8 mouse cellular contexts compared by ENCODE assay signal in the genomic region with DNA sequence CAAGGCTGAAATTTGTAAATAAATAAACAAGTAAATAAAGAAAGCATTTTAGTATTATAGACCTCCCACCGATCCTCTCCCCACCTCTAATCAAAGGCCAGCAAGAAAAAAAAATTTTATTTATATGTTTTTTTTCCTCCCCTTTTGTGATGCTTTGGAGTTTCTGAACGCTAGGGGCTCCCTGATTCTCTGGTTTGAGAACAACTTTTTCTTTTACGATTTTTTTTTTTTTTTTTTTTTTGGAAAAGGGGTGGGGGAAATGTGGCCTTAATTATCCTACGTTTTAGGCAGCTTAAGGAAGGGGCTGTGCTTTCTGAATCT. TPM values are rescaled to one million over a fixed set of nuclear protein-coding genes. Genes with fewer than 3 reads are reported as not detected.
DNase-seq lines count a peak whose midpoint lies in the region; ATAC-seq and TF ChIP-seq lines count a peak whose summit lies in the region.

No protein-coding gene starts in this region.

- no peaks in the 10 kb centered on the region; the same call in 1 of the 2 replicates for H3K27me3 ChIP-seq in lung, embryonic 16.5 days (ENCODE audit: control insufficient read depth, insufficient read depth, low read depth, low read length)
- H3K27me3 ChIP-seq in forebrain, embryonic 12.5 days: no peaks in the 10 kb centered on the region
- H3K27me3 ChIP-seq in limb, embryonic 13.5 days: peaks cover 3% of the 10 kb centered on the region; the same call in 1 of the 2 replicates
- H3K27me3 ChIP-seq in small intestine, adult 2 months (ENCODE audit: control insufficient read depth, insufficient read depth, low read length): no peaks in the 10 kb centered on the region

- no peak for TF ChIP-seq POLR2A in small intestine, adult 2 months (IDR thresholded peaks at IDR 0.05; ENCODE audit: low read depth, low read length)

- peak overlapping the region; percentile 90 for H3K27ac ChIP-seq in lung, embryonic 16.5 days (ENCODE audit: low read length)
- peak overlapping the region; percentile 98 for H3K27ac ChIP-seq in forebrain, embryonic 12.5 days
- no peak overlapping the region for H3K27ac ChIP-seq in limb, embryonic 13.5 days
- H3K27ac ChIP-seq in small intestine, adult 2 months (ENCODE audit: insufficient read depth, low read depth, low read length): peak overlapping the region; percentile 70

- H3K36me3 ChIP-seq in lung, embryonic 16.5 days (ENCODE audit: control insufficient read depth, insufficient read depth, low read length): no peaks in the 10 kb centered on the region; the same call in 1 of the 2 replicates
- H3K36me3 ChIP-seq in forebrain, embryonic 12.5 days (replicated peaks): peaks cover 13% of the 10 kb centered on the region
- peaks cover 13% of the 10 kb centered on the region for H3K36me3 ChIP-seq in limb, embryonic 13.5 days
- 0 out of 2 replicates have a peak, but pooled peaks cover 2% of the 10 kb centered on the region for H3K36me3 ChIP-seq in small intestine, adult 2 months (ENCODE audit: control insufficient read depth, insufficient read depth, low read length)

- 1% methylated on average over 4 of the region's 4 CpGs for WGBS in lung, embryonic 16.5 days
- 0% methylated on average over 4 of the region's 4 CpGs for WGBS in forebrain, embryonic 12.5 days
- WGBS in limb, embryonic 13.5 days: 2% methylated on average over 4 of the region's 4 CpGs
- WGBS in small intestine, adult 2 months: 0% methylated on average over 4 of the region's 4 CpGs

- TF ChIP-seq CTCF in small intestine, adult 2 months (IDR thresholded peaks at IDR 0.05; ENCODE audit: extremely low read depth, insufficient read length, insufficient replicate concordance, low read depth, low read length): no peak

- H3K4me3 ChIP-seq in lung, embryonic 16.5 days (ENCODE audit: low read length): peak overlapping the region; percentile 93
- H3K4me3 ChIP-seq in forebrain, embryonic 12.5 days (replicated peaks): peak overlapping the region; percentile 96
- H3K4me3 ChIP-seq in limb, embryonic 13.5 days: peak overlapping the region; percentile 96
- peak overlapping the region; percentile 90 for H3K4me3 ChIP-seq in small intestine, adult 2 months (ENCODE audit: low read depth, low read length)

- H3K9me3 ChIP-seq in lung, embryonic 16.5 days (ENCODE audit: control insufficient read depth, low read length): no peaks in the 10 kb centered on the region
- H3K9me3 ChIP-seq in forebrain, embryonic 12.5 days: no peaks in the 10 kb centered on the region
- no peaks in the 10 kb centered on the region for H3K9me3 ChIP-seq in limb, embryonic 13.5 days

- peak overlapping the region; percentile 95 for H3K9ac ChIP-seq in lung, embryonic 16.5 days (ENCODE audit: low read length)
- no peak overlapping the region for H3K9ac ChIP-seq in forebrain, embryonic 12.5 days
- no peak overlapping the region for H3K9ac ChIP-seq in limb, embryonic 13.5 days

- H3K4me1 ChIP-seq in lung, embryonic 16.5 days (replicated peaks; ENCODE audit: control insufficient read depth, insufficient read depth, low read length): peaks cover 9% of the 10 kb centered on the region; the same call in 1 of the 2 replicates
- peaks cover 33% of the 10 kb centered on the region for H3K4me1 ChIP-seq in forebrain, embryonic 12.5 days
- peaks cover 33% of the 10 kb centered on the region for H3K4me1 ChIP-seq in limb, embryonic 13.5 days
- H3K4me1 ChIP-seq in small intestine, adult 2 months (ENCODE audit: control insufficient read depth, insufficient read depth, insufficient read length, low read length): no peaks in the 10 kb centered on the region

- ATAC-seq in lung, embryonic 16.5 days (ENCODE audit: low read depth): no peak
- ATAC-seq in forebrain, embryonic 12.5 days (ENCODE audit: low FRiP score): peak; percentile 9; the same call in 1 of the 2 replicates
- ATAC-seq in limb, embryonic 13.5 days (ENCODE audit: low FRiP score, low read depth): no peak

- DNase-seq in lung, postnatal 25 days (ENCODE audit: low spot score): no peak
- DNase-seq in embryo, embryonic 9.5 days (ENCODE audit: extremely low spot score): no peak
- DNase-seq in spleen, postnatal 4 days (ENCODE audit: low spot score in 2 of 2): no peak
- no peak for DNase-seq in ovary, postnatal 10 days (ENCODE audit: low spot score)

- peak overlapping the region; percentile 68 for H3K4me2 ChIP-seq in lung, embryonic 16.5 days (ENCODE audit: low read depth, low read length)
- H3K4me2 ChIP-seq in forebrain, embryonic 12.5 days: peak overlapping the region; percentile 66
- 0 out of 2 replicates have a peak overlapping the region, but pooled peaks have one; percentile 9 for H3K4me2 ChIP-seq in limb, embryonic 13.5 days (replicated peaks)

RNA-seq across cellular contexts. Expression of gene Plpp3, which starts 0.2 kb away (rescaled TPM):
- polyA plus RNA-seq in lung, embryonic 16.5 days (2015; fragmentation: Nextera tagmentation; extraction: Ambion mirVana): 92.1 and 94.2 TPM in 2 replicates
- polyA plus RNA-seq in forebrain, embryonic 12.5 days (2016; fragmentation: Nextera tagmentation; extraction: Ambion mirVana): 84.9 and 90.4 TPM in 2 replicates
- 143 and 158 TPM in 2 replicates for polyA plus RNA-seq in limb, embryonic 13.5 days (2015; fragmentation: Nextera tagmentation; extraction: Ambion mirVana)
- polyA plus RNA-seq in small intestine, adult 2 months (2012; rRNA removed): 29.8 and 48.5 TPM in 2 replicates

RNA-seq across cellular contexts. Expression of gene Prkaa2, which starts 47.2 kb away (rescaled TPM):
- 2.1 and 2.8 TPM in 2 replicates for polyA plus RNA-seq in lung, embryonic 16.5 days (2015; fragmentation: Nextera tagmentation; extraction: Ambion mirVana)
- 5.5 and 6.3 TPM in 2 replicates for polyA plus RNA-seq in forebrain, embryonic 12.5 days (2016; fragmentation: Nextera tagmentation; extraction: Ambion mirVana)
- 0.92 and 1.1 TPM in 2 replicates for polyA plus RNA-seq in limb, embryonic 13.5 days (2015; fragmentation: Nextera tagmentation; extraction: Ambion mirVana)
- polyA plus RNA-seq in small intestine, adult 2 months (2012; rRNA removed): 1.0 and 1.2 TPM in 2 replicates

Comparison
In these comparisons a context has a peak if more than half of its experiments do, and no peak if none do; other contexts are left out.
1. H3K4me2 ChIP-seq: peak in every context shown above with its lines; median percentile 68 in lung, embryonic 16.5 days; 66 in forebrain, embryonic 12.5 days; 9 in limb, embryonic 13.5 days.